Mouse (Mus musculus): ENCODE measurements around the gene Car7. TPM values are rescaled to one million over a fixed set of nuclear protein-coding genes. Genes with fewer than 3 reads are reported as not detected.

The Car7 gene
- polyA plus RNA-seq, 1 experiment from 2014 or later, result 1.6 TPM

GRCm38 (mm10) chr8:104540710-104541514, 6.4 kb downstream of the Car7 start:
- no peaks in the 10 kb centered on the region for H3K9me3 ChIP-seq (replicated peaks)
- peak overlapping the region; percentile 50 for H3K9ac ChIP-seq
- H3K36me3 ChIP-seq (ENCODE audit: poor library complexity, severe bottlenecking), result no peaks in the 10 kb centered on the region
- WGBS, result under 1% methylated on average over 66 of the region's 76 CpGs
- H3K27ac ChIP-seq, result no peak overlapping the region
- H3K4me3 ChIP-seq, result peak overlapping the region; percentile 46
- peak overlapping the region; percentile 95 for H3K4me2 ChIP-seq
- peak; percentile 71 for ATAC-seq
- H3K4me1 ChIP-seq, result peaks cover 15% of the 10 kb centered on the region
- H3K27me3 ChIP-seq, result peaks cover 65% of the 10 kb centered on the region

- peak overlapping the region; percentile 95 for H3K4me2 ChIP-seq
- peaks cover 15% of the 10 kb centered on the region for H3K4me1 ChIP-seq
- WGBS, result 14% methylated on average over 8 of the region's 8 CpGs
- peaks cover 65% of the 10 kb centered on the region for H3K27me3 ChIP-seq
- no peak; the same call in 1 of the 2 replicates for ATAC-seq
- no peaks in the 10 kb centered on the region for H3K9me3 ChIP-seq (replicated peaks)
- peak overlapping the region; percentile 50; the same call in 1 of the 2 replicates for H3K9ac ChIP-seq
- H3K36me3 ChIP-seq (ENCODE audit: poor library complexity, severe bottlenecking), result no peaks in the 10 kb centered on the region
- H3K4me3 ChIP-seq, result peak overlapping the region; percentile 46
- no peak overlapping the region for H3K27ac ChIP-seq
These were observed 7.0 kb downstream of the Car7 start for GRCm38 (mm10) chr8:104541515-104541880.

- Histone ChIP-seq H3K27ac (no peak overlapping the region), H3K4me3 (no peak overlapping the region), H3K36me3 (ENCODE audit: poor library complexity, severe bottlenecking) (no peaks in the 10 kb centered on the region), H3K9me3 (replicated peaks) (no peaks in the 10 kb centered on the region), H3K9ac (no peak overlapping the region), H3K27me3 (peaks cover 65% of the 10 kb centered on the region), H3K4me1 (peaks cover 15% of the 10 kb centered on the region), H3K4me2 (no peak overlapping the region)
- 9% methylated on average over 11 of the region's 11 CpGs for WGBS
- 0 out of 2 replicates have a peak, but pooled peaks have one; percentile 22 for ATAC-seq
These were observed 7.7 kb downstream of the Car7 start for GRCm38 (mm10) chr8:104542160-104542559.

DNA sequence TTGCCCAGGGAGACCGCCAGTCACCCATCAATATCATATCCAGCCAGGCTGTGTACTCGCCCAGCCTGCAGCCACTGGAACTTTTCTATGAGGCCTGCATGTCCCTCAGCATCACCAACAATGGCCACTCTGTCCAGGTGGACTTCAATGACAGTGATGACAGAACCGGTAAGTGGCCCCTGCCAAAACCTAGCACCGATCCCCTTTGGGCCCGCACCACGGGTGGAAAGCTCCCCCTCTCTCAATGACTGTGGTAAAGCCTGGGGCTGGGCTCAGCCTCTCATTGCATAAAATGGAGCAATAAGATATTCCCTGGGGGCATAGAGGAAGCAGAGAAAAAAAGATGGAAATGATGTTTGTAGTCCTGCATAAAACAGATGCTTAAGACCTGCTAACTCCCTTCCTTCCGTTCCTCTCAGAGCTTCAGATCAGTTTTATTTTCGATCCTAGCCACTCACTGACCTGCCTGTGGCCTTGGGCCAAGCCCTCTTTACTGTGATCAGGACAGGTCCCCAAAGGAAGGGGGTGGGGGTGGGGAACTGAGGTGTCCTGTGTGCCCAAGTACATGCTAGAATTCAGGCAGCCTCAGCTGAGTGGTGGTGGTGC, 9.1 kb downstream of the Car7 start:
- peaks cover 15% of the 10 kb centered on the region for H3K4me1 ChIP-seq
- ATAC-seq, result no peak
- H3K27ac ChIP-seq, result no peak overlapping the region
- H3K27me3 ChIP-seq, result peaks cover 61% of the 10 kb centered on the region
- no peak overlapping the region for H3K4me3 ChIP-seq
- 87% methylated on average over 8 of the region's 8 CpGs for WGBS
- H3K9me3 ChIP-seq (replicated peaks), result no peaks in the 10 kb centered on the region
- H3K36me3 ChIP-seq (ENCODE audit: poor library complexity, severe bottlenecking), result no peaks in the 10 kb centered on the region
- no peak overlapping the region for H3K9ac ChIP-seq
- H3K4me2 ChIP-seq, result no peak overlapping the region

DNA sequence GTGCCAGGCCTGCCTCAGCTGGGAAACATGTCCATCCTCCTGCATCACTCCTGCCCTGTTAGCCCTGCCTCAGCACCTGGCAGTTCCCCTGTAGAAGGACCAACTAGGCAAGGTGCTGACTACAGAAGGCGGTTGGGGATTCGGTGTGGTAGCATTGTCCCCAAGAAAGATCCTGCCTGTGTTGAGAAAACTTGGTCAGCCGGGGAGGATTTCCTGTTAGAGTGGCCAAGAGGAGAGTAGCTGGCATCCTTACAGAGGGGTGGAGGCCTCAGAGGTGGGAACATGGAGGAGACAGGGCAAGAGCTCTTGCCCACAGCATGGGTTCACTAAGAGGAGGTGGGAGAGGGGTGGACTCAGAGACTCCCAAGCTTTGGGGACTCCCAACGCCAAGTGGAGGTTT, 20.7 kb downstream of the Car7 start:
- H3K4me1 ChIP-seq, result no peaks in the 10 kb centered on the region
- WGBS, result 96% methylated on average over 4 of the region's 4 CpGs
- no peak overlapping the region for H3K27ac ChIP-seq
- H3K4me3 ChIP-seq, result no peak overlapping the region
- no peak overlapping the region for H3K9ac ChIP-seq
- H3K4me2 ChIP-seq, result no peak overlapping the region
- H3K9me3 ChIP-seq (replicated peaks), result no peaks in the 10 kb centered on the region
- no peaks in the 10 kb centered on the region for H3K27me3 ChIP-seq
- H3K36me3 ChIP-seq (ENCODE audit: poor library complexity, severe bottlenecking), result no peaks in the 10 kb centered on the region
- no peak for ATAC-seq

DNA sequence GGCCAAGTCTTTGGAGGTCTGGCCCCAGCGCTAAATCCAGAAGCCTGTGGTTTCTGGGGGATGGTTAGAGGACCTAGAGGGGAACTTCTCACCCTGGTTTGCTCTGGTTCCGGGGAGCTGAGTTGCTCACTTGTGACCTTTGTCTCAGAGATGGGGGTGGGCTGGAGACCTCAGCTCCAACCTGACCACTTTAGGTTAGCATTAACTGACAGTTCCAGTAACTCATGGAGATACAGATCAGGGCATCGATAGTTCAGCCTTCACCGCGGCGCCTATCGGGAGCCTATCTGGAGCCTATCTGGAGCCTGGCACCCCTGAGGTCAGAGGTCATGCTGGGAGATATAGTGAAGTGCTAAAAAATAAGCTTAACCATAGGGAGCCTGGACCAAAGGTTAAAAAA, 22.7 kb downstream of the Car7 start:
- Histone ChIP-seq H3K27me3 (no peaks in the 10 kb centered on the region), H3K27ac (no peak overlapping the region), H3K36me3 (ENCODE audit: poor library complexity, severe bottlenecking) (no peaks in the 10 kb centered on the region), H3K4me3 (no peak overlapping the region), H3K9me3 (replicated peaks) (no peaks in the 10 kb centered on the region), H3K4me2 (no peak overlapping the region), H3K9ac (no peak overlapping the region), H3K4me1 (no peaks in the 10 kb centered on the region)
- WGBS, result 91% methylated on average over 7 of the region's 7 CpGs
- no peak for ATAC-seq

DNA sequence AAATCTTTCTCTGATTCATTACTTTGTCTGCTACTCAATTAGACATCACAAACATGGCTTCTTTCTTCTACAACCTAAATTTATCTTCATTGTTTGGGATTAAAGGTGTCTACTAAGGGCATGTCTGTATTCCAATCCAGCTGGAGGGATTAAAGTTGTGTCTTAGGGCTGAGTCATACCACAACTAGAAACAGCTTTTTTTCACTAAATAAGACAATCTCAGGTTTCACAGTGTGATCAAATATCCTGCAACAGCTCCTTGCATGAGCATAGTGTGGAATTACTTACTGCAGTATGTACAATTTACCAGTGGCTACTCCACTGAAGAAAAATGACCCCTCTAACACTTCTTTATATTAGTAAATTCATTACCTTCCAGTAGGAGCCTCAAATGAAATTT, 26.2 kb downstream of the Car7 start:
- Histone ChIP-seq H3K4me2 (no peak overlapping the region), H3K36me3 (ENCODE audit: poor library complexity, severe bottlenecking) (no peaks in the 10 kb centered on the region), H3K9ac (no peak overlapping the region), H3K27me3 (0 out of 2 replicates have a peak, but pooled peaks cover 2% of the 10 kb centered on the region), H3K9me3 (replicated peaks) (no peaks in the 10 kb centered on the region), H3K27ac (no peak overlapping the region), H3K4me1 (no peaks in the 10 kb centered on the region), H3K4me3 (no peak overlapping the region)
- no peak for ATAC-seq

DNA sequence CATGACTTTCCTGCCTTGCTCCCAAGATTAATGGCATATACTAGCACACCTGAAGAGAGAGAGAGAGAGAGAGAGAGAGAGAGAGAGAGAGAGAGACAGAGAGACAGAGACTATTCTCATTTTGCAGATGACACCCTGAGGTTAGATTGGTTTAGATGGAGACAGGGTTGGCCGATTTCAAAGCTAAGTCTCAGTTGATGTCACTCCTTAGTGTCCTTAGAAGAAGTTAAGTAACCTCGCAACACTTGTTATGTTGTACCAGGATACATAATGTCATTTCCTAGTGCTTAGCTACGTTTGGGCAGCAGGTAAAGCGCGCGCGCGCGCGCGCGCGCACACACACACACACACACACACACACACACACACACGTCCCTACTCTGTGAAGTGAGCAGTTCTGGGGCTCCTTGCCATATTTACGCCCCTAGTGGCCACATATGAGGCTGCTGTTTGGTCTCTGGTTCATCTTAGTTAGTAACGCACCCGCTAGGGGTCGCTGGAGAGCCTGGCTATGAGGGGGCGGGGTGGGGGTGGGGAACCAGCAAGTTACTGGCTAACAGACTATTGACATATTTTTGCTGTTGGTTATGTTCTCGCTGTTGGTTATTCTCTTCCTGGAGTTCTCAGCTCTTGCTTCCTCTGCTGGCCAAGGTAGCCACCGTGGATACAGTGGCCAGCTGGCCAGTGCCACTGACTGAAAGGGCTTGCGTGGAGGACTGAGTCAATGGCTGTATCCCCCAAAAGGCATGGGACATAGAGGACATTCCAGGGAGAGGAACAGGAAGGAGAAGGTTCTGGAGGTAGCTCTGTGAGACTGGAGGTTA, 30.4 kb downstream of the Car7 start:
- no peak overlapping the region; the same call in 1 of the 2 replicates for H3K4me2 ChIP-seq

DNA sequence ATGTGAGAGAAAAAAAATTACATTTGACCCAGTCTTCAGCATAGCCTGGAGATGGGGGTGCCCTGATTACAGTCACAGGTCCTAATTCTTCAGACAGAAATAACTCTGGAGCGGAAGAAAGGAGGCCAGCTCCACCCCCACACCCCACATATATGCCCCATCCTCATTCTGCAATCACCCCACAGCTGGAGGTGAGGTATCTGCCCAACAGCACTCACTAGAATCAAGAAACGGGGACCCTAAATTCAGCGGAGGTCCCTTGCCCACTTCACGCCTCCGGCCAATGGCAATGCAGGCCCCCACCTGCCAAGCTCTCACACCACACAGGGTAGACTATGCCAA, 30.9 kb downstream of the Car7 start:
- H3K4me1 ChIP-seq, result no peaks in the 10 kb centered on the region; the same call in 1 of the 2 replicates
- H3K9ac ChIP-seq, result no peak overlapping the region
- H3K36me3 ChIP-seq (ENCODE audit: poor library complexity, severe bottlenecking), result no peaks in the 10 kb centered on the region
- H3K4me2 ChIP-seq, result no peak overlapping the region
- WGBS, result 95% methylated on average over 5 of the region's 5 CpGs
- peak; percentile 61 for ATAC-seq
- no peaks in the 10 kb centered on the region for H3K9me3 ChIP-seq (replicated peaks)
- 0 out of 2 replicates have a peak, but pooled peaks cover 2% of the 10 kb centered on the region for H3K27me3 ChIP-seq
- H3K4me3 ChIP-seq, result no peak overlapping the region
- H3K27ac ChIP-seq, result no peak overlapping the region

More for the DNA sequence above, 30.4 kb downstream of the Car7 start:
- Histone ChIP-seq H3K27ac (no peak overlapping the region), H3K36me3 (ENCODE audit: poor library complexity, severe bottlenecking) (no peaks in the 10 kb centered on the region), H3K9me3 (replicated peaks) (no peaks in the 10 kb centered on the region), H3K4me3 (no peak overlapping the region), H3K4me1 (no peaks in the 10 kb centered on the region), H3K27me3 (0 out of 2 replicates have a peak, but pooled peaks cover 2% of the 10 kb centered on the region), H3K9ac (no peak overlapping the region)
- 19% methylated on average over 22 of the region's 22 CpGs for WGBS
- ATAC-seq, result peak; percentile 93

GRCm38 (mm10) chr8:104569559-104569958, 35.1 kb downstream of the Car7 start:
- ATAC-seq, result no peak
- 52% methylated on average over 1 of the region's 1 CpGs for WGBS
- H3K9ac ChIP-seq, result no peak overlapping the region
- 0 out of 2 replicates have a peak, but pooled peaks cover 2% of the 10 kb centered on the region for H3K27me3 ChIP-seq
- no peaks in the 10 kb centered on the region for H3K9me3 ChIP-seq (replicated peaks)
- peaks cover 6% of the 10 kb centered on the region for H3K4me1 ChIP-seq
- H3K4me2 ChIP-seq, result no peak overlapping the region
- H3K27ac ChIP-seq, result no peak overlapping the region
- no peaks in the 10 kb centered on the region for H3K36me3 ChIP-seq (ENCODE audit: poor library complexity, severe bottlenecking)
- H3K4me3 ChIP-seq, result no peak overlapping the region

- no peak overlapping the region for H3K27ac ChIP-seq
- 0 out of 2 replicates have a peak, but pooled peaks cover under 1% of the 10 kb centered on the region for H3K27me3 ChIP-seq
- H3K4me1 ChIP-seq, result peaks cover 6% of the 10 kb centered on the region
- 8% methylated on average over 26 of the region's 26 CpGs for WGBS
- H3K4me2 ChIP-seq, result peak overlapping the region; percentile 72
- H3K9me3 ChIP-seq (replicated peaks), result no peaks in the 10 kb centered on the region
- peak overlapping the region; percentile 39 for H3K4me3 ChIP-seq
- H3K9ac ChIP-seq, result peak overlapping the region; percentile 59
- peak; percentile 79 for ATAC-seq
- H3K36me3 ChIP-seq (ENCODE audit: poor library complexity, severe bottlenecking), result no peaks in the 10 kb centered on the region
These were observed 36.2 kb downstream of the Car7 start for GRCm38 (mm10) chr8:104570436-104571343.
